In genomic region chr11:74771650-74772049, GRCm38 (mm10) we compare ENCODE assay signal across 8 mouse cellular contexts. TPM values are rescaled to one million over a fixed set of nuclear protein-coding genes. Genes with fewer than 3 reads are reported as not detected.
A peak's percentile ranks its signal among the peaks of the same experiment; 100 is the strongest.
DNase-seq lines count a peak whose midpoint lies in the region; ATAC-seq and TF ChIP-seq lines count a peak whose summit lies in the region.

No protein-coding gene starts in this region.

- H3K79me3 ChIP-seq in C2C12 (ENCODE audit: low read depth) = peaks cover 55% of the 10 kb centered on the region

- peak overlapping the region; percentile 92 for H3K4me3 ChIP-seq in gastrocnemius, adult 2 months
- H3K4me3 ChIP-seq in C2C12 (ENCODE audit: insufficient read depth, poor library complexity, severe bottlenecking) = peak overlapping the region; percentile 75
- peak overlapping the region; percentile 68 for H3K4me3 ChIP-seq in forebrain, embryonic 13.5 days
- peak overlapping the region; percentile 94; a peak in 3 of 4 replicates for H3K4me3 ChIP-seq in liver, embryonic 14.5 days (ENCODE audit: insufficient read depth in 1 of 2, low read depth in 2 of 2, low read length in 2 of 2)

- no peak for DNase-seq in gastrocnemius, adult 2 months
- DNase-seq in gastrocnemius, adult 18-20 months (ENCODE audit: low spot score) = no peak
- DNase-seq in liver, embryonic 14.5 days (ENCODE audit: low read depth in 3 of 3, low spot score in 3 of 3) = no peak
- no peak for DNase-seq in thymus, adult 18-20 months
- DNase-seq in layer of hippocampus, postnatal 10 days (ENCODE audit: low spot score in 2 of 2) = no peak
- no peak for DNase-seq in cerebellum, postnatal 36 days

- no peak overlapping the region for H3ac ChIP-seq in C2C12 (ENCODE audit: control insufficient read depth, insufficient read length, low read depth)

- no peaks in the 10 kb centered on the region for H3K9me3 ChIP-seq in forebrain, embryonic 13.5 days (replicated peaks)
- H3K9me3 ChIP-seq in liver, embryonic 14.5 days (ENCODE audit: control insufficient read depth, low read length) = no peaks in the 10 kb centered on the region

- H3K79me2 ChIP-seq in C2C12 (ENCODE audit: control insufficient read depth, insufficient read depth) = peaks cover 60% of the 10 kb centered on the region

- no peaks in the 10 kb centered on the region for H3K27me3 ChIP-seq in C2C12 (ENCODE audit: control insufficient read depth, insufficient read depth, insufficient read length)
- H3K27me3 ChIP-seq in forebrain, embryonic 13.5 days = no peaks in the 10 kb centered on the region
- H3K27me3 ChIP-seq in liver, embryonic 14.5 days (ENCODE audit: control insufficient read depth, insufficient read depth, low read length) = no peaks in the 10 kb centered on the region

- H3K4me2 ChIP-seq in forebrain, embryonic 13.5 days = peak overlapping the region; percentile 80
- peak overlapping the region; percentile 84 for H3K4me2 ChIP-seq in liver, embryonic 14.5 days (ENCODE audit: low read depth)

- peaks cover 35% of the 10 kb centered on the region for H3K36me3 ChIP-seq in C2C12 (ENCODE audit: control insufficient read depth, insufficient read depth)
- peaks cover 32% of the 10 kb centered on the region for H3K36me3 ChIP-seq in forebrain, embryonic 13.5 days (ENCODE audit: poor library complexity, severe bottlenecking)
- peaks cover 8% of the 10 kb centered on the region for H3K36me3 ChIP-seq in liver, embryonic 14.5 days (replicated peaks; ENCODE audit: control insufficient read depth, insufficient read depth, low read depth)

- no peak for ATAC-seq in forebrain, embryonic 13.5 days
- ATAC-seq in liver, embryonic 14.5 days (ENCODE audit: insufficient read depth) = no peak

- H3K9ac ChIP-seq in forebrain, embryonic 13.5 days = 0 out of 2 replicates have a peak overlapping the region, but pooled peaks have one; percentile 79
- no peak overlapping the region; the same call in 1 of the 2 replicates for H3K9ac ChIP-seq in liver, embryonic 14.5 days (replicated peaks)

- WGBS in forebrain, embryonic 13.5 days = 72% methylated on average over 4 of the region's 4 CpGs
- WGBS in liver, embryonic 14.5 days (ENCODE audit: insufficient replicate concordance) = 48% methylated on average over 4 of the region's 4 CpGs

- TF ChIP-seq EP300 in liver, embryonic 14.5 days (IDR thresholded peaks at IDR 0.05; ENCODE audit: low read depth) = no peak

- no peak for TF ChIP-seq CTCF in gastrocnemius, adult 2 months (IDR thresholded peaks at IDR 0.05)
- TF ChIP-seq CTCF in C2C12 (IDR thresholded peaks at IDR 0.05; ENCODE audit: control insufficient read depth, insufficient read depth, insufficient read length) = no peak
- no peak for TF ChIP-seq CTCF in liver, embryonic 14.5 days (IDR thresholded peaks at IDR 0.05; ENCODE audit: low read depth)

- intact Hi-C loops in gastrocnemius, adult 2 months (cut with DNase I) = loop anchor here (2.0 kb wide), 1 partner anchor 49 kb away; no protein-coding TSS in a partner anchor

- H3K4me1 ChIP-seq in forebrain, embryonic 13.5 days = peaks cover 17% of the 10 kb centered on the region
- peaks cover 12 to 14% of the 10 kb centered on the region in 2 experiments for H3K4me1 ChIP-seq in liver, embryonic 14.5 days (replicated peaks; ENCODE audit: control insufficient read depth in 2 of 2, insufficient read depth in 2 of 2, low read length in 1 of 2)

- H3K27ac ChIP-seq in gastrocnemius, adult 2 months = no peak overlapping the region
- no peak overlapping the region for H3K27ac ChIP-seq in forebrain, embryonic 13.5 days
- H3K27ac ChIP-seq in liver, embryonic 14.5 days = no peak overlapping the region

TF ChIP-seq in C2C12, 6 proteins besides CTCF, POLR2A, EP300 and RAD21:
- TF ChIP-seq MYOD1 (IDR thresholded peaks at IDR 0.05; ENCODE audit: control insufficient read depth, insufficient read length, low read depth) = no peak
- TF ChIP-seq MYOG (IDR thresholded peaks at IDR 0.05; ENCODE audit: control insufficient read depth, extremely low read depth, insufficient read length) = no peak
- no peak for TF ChIP-seq FOSL1 (IDR thresholded peaks at IDR 0.05; ENCODE audit: insufficient read depth, low read length, poor library complexity, severe bottlenecking)

RNA-seq across cellular contexts. Expression of gene Mettl16, which starts 1.0 kb away (rescaled TPM):
- total RNA-seq in gastrocnemius, adult 2 months (2021) = 10 to 100 TPM; 11.5 to 13.6 TPM
- total RNA-seq in gastrocnemius, adult 18-20 months (2021) = 10 to 100 TPM; 11.1 to 14.2 TPM
- polyA plus RNA-seq in C2C12 (2012; fragmentation: generic; extraction: Trizol) = 17.3 TPM
- polyA plus RNA-seq in forebrain, embryonic 13.5 days (2015; fragmentation: Nextera tagmentation; extraction: Ambion mirVana) = 54.2 and 57.5 TPM in 2 replicates
- polyA plus RNA-seq in liver, embryonic 14.5 days (2012; rRNA removed) = 3.1 and 9.3 TPM in 2 replicates
- polyA plus RNA-seq in liver, embryonic 14.5 days (2014; fragmentation: Nextera tagmentation; extraction: Ambion mirVana) = 14.6 and 16.5 TPM in 2 replicates
- 10 to 100 TPM; 22.5 to 24.3 TPM for total RNA-seq in layer of hippocampus, postnatal 10 days (2021)

RNA-seq across cellular contexts. Expression of gene Pafah1b1, which starts 47.2 kb away (rescaled TPM):
- 100 to 1,000 TPM; 127 to 141 TPM for total RNA-seq in gastrocnemius, adult 2 months (2021)
- total RNA-seq in gastrocnemius, adult 18-20 months (2021) = 100 to 1,000 TPM; 107 to 138 TPM
- 30.8 TPM for polyA plus RNA-seq in C2C12 (2012; fragmentation: generic; extraction: Trizol)
- polyA plus RNA-seq in forebrain, embryonic 13.5 days (2015; fragmentation: Nextera tagmentation; extraction: Ambion mirVana) = 59.0 and 64.5 TPM in 2 replicates
- polyA plus RNA-seq in liver, embryonic 14.5 days (2012; rRNA removed) = 11.1 and 18.2 TPM in 2 replicates
- 42.1 and 43.8 TPM in 2 replicates for polyA plus RNA-seq in liver, embryonic 14.5 days (2014; fragmentation: Nextera tagmentation; extraction: Ambion mirVana)
- total RNA-seq in layer of hippocampus, postnatal 10 days (2021) = 100 to 1,000 TPM; 370 to 417 TPM

RNA-seq across cellular contexts. Expression of gene Mnt, which starts 59.1 kb away (rescaled TPM):
- total RNA-seq in gastrocnemius, adult 2 months (2021) = 10 to 100 TPM in 1 of 2 experiments, 1 to 10 TPM in 1; 6.1 to 11.6 TPM
- total RNA-seq in gastrocnemius, adult 18-20 months (2021) = 1 to 10 TPM; 4.8 to 7.0 TPM
- polyA plus RNA-seq in C2C12 (2012; fragmentation: generic; extraction: Trizol) = 7.5 TPM
- polyA plus RNA-seq in forebrain, embryonic 13.5 days (2015; fragmentation: Nextera tagmentation; extraction: Ambion mirVana) = 6.8 and 8.1 TPM in 2 replicates
- polyA plus RNA-seq in liver, embryonic 14.5 days (2012; rRNA removed) = 2.5 TPM in 2 replicates
- 1.0 and 1.2 TPM in 2 replicates for polyA plus RNA-seq in liver, embryonic 14.5 days (2014; fragmentation: Nextera tagmentation; extraction: Ambion mirVana)
- 10 to 100 TPM; 31.9 to 34.6 TPM for total RNA-seq in layer of hippocampus, postnatal 10 days (2021)
